Mouse (Mus musculus): ENCODE measurements around the gene Cep152.

Gene Cep152

GRCm38 (mm10) chr2:125626536-125626935 is 1.6 kb upstream of the Cep152 start:
- no peak for DNase-seq (ENCODE audit: low read depth in 1 of 2, low spot score in 2 of 2)

DNA sequence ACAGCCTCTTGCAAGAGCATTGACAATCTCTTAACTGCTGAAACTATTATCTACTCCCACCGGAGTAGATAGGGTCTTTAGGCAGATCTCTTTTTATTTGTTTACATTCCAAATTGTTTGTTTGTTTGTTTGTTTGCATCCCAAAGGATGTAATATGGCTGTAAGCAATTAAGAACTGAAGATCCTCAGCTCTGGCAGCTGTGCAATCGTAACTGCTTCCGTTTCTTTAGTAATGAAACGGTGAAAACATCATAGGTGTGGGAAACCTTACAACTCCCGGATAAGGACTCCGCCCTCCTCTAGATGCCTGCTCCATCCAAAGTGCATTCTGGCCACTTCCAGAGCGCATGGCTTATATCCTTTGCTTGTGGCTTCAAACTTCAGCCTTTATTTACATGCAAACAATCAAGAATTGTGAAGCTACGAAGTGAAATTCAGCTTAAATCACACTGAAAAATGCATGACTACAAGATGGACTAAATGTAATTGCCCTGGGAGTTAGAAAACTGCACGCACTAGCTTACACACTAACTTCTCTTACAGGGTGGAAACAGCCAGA is 707 bp downstream of the Cep152 start:
- no peak for DNase-seq (ENCODE audit: low read depth in 1 of 2, low spot score in 2 of 2)

DNA sequence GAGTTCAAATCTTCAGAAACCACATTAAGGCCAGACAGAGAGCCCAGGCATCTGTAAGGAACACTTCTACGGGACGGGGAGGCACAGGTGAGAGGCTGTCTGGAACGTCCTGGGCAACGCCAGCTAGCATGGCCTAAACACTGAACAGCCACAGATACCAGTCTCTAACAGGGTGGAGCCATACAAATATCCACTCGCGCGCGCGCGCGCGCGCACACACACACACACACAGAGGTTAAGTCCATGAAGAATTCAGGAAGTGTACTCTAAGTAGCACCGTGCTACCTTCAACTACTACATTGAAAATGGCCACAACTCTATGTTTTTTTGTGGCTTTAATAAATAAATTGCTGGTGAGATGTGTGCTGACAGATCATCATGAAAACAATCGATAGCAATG is 1.7 kb downstream of the Cep152 start:
- DNase-seq (ENCODE audit: low read depth in 1 of 2, low spot score in 2 of 2): no peak

DNA sequence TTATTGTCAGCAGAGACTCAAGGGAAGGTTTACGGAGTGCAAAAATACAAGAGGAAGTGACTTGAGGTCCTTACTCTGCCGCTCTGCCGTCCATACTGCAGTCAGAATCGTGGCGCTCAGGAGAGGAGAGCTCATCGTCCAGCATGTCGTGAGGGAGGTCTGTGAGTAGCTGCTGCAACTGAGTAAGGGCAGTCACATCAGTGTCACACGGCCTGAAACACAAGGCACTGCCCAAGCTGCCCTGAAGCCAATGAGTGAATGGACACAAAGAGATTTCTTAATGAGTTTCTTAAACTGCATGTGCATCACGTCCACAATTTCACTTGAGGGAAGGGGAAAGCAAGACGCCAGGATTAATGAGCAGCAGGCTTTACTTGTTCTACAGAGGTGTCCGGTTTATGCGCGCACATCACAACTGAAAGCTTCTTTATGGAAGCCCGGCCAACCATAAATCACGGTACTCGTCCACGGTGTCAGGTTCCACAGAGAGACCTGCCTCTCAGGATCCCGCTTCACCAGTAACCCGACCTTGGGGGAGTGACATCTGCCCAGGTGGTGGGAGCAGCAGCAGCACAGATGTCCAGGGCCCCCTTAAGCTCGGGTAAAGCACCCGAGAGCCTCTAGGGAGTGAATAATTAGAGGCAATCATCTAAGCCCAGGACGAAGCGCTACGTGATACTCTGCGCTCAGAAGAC is 4.6 kb downstream of the Cep152 start:
- no peak for DNase-seq (ENCODE audit: low read depth in 1 of 2, low spot score in 2 of 2)

GRCm38 (mm10) chr2:125615858-125616424 is 9.0 kb downstream of the Cep152 start:
- DNase-seq (ENCODE audit: low read depth in 1 of 2, low spot score in 2 of 2): no peak

GRCm38 (mm10) chr2:125615440-125615839 is 9.5 kb downstream of the Cep152 start:
- no peak for DNase-seq (ENCODE audit: low read depth in 1 of 2, low spot score in 2 of 2)

- DNase-seq (ENCODE audit: low read depth in 1 of 2, low spot score in 2 of 2): no peak
Measured at GRCm38 (mm10) chr2:125606220-125606845, 18.6 kb downstream of the Cep152 start.

DNA sequence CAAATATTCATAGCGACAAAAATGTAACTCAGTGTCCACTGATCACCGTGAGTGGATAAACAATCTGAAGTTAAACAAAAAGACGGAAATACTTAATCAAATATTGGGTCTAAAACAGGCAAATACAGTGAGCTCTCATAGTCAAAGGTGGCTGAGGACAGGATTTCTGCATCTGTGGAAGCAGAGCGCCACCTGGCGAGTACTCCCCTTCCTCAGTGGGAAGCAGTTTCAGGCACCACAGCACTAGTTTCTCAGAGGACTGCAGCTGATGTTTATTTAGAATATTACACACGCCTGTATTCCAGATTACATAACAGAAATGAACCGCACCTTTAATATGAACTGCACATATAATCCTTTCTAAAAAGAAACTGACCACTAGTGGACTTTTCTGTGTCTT is 20.3 kb downstream of the Cep152 start:
- no peak for DNase-seq (ENCODE audit: low read depth in 1 of 2, low spot score in 2 of 2)

DNA sequence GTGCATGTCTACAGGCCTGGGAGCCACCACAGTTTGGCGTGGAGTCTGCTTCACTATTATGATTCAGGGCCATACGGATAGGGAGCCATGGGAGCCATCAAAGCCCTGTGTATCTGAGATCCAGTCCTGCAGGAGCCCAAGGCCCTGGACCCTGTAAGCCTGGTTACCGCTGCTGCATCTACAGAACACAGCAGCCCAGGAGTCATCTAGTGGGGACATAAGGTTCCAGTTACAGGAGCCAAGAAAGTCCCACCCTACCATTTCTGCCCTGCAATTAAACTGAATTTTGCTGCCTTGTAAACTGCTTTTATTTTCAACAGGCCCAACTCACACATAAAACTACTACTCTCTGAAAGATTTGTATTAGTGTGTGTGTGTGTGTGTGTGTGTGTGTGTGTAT is 21.9 kb downstream of the Cep152 start:
- DNase-seq (ENCODE audit: low read depth in 1 of 2, low spot score in 2 of 2): no peak

GRCm38 (mm10) chr2:125598958-125599357 is 26.0 kb downstream of the Cep152 start:
- DNase-seq (ENCODE audit: low read depth in 1 of 2, low spot score in 2 of 2): no peak

- DNase-seq (ENCODE audit: low read depth in 1 of 2, low spot score in 2 of 2): no peak
Measured at GRCm38 (mm10) chr2:125598251-125598650, 26.7 kb downstream of the Cep152 start.

DNA sequence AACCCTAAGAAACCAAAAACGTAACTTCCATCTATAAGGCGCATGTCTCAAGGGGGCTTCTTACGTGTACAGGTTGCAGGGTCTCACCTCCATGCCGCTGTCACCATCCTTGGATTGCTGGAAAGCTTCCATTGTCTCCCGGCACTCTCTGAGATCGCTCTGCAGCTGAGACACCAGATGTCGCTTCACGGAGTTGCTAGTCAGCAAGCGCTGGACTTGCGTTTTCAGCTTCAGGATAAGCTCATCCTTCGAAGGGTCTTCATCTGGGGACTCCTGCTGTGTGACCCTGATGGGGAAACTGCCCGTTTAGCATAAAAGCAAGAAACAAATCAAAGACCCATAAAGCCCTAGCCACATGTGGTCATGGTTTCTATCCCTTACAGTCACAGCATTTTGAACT is 30.1 kb downstream of the Cep152 start:
- DNase-seq (ENCODE audit: low read depth in 1 of 2, low spot score in 2 of 2): no peak

DNA sequence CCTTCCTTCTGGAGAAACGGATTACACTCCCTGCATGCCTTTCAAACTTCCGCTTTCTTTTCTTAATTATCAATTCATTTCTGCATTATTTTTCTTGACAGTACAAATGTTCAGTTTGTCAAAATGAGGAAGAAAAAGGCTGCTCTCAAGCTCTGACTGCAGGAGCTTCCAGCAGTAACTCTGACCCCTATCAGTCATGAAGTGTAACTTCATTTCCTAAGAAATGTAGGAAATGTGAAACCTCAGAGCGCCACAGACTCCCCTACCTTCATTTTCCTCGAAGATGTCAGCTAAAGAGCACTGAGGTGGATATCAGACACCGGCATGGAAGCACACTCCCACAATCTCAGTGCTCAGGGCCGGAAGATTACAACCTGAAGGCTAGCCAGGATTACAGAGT is 30.8 kb downstream of the Cep152 start:
- no peak for DNase-seq (ENCODE audit: low read depth in 1 of 2, low spot score in 2 of 2)

- no peak for DNase-seq (ENCODE audit: low read depth in 1 of 2, low spot score in 2 of 2)
Measured at GRCm38 (mm10) chr2:125591895-125592294, 33.0 kb downstream of the Cep152 start.

- no peak for DNase-seq (ENCODE audit: low read depth in 1 of 2, low spot score in 2 of 2)
Measured at GRCm38 (mm10) chr2:125589287-125589686, 35.6 kb downstream of the Cep152 start.

- no peak for DNase-seq (ENCODE audit: low read depth in 1 of 2, low spot score in 2 of 2)
Measured at GRCm38 (mm10) chr2:125581081-125581480, 43.8 kb downstream of the Cep152 start.

DNA sequence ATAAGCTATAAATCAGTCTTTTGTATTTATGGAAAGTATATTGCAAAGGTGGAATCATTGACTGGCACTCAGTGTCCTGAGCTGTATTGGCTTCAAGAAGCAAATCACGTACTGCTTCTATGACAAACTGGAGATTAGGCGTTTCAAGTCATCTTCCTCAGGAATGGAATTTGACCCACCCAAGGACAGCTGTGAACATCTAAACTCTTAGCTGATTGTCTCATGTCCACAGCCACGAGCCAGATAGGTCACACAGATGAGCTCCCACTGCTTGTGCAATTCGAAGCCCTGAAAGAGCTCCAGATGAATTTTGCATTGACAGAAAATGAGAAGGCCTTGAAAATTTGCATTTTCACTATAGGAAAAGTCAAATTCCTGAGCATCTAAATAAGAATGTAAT is 47.2 kb downstream of the Cep152 start:
- no peak for DNase-seq (ENCODE audit: low read depth in 1 of 2, low spot score in 2 of 2)

DNA sequence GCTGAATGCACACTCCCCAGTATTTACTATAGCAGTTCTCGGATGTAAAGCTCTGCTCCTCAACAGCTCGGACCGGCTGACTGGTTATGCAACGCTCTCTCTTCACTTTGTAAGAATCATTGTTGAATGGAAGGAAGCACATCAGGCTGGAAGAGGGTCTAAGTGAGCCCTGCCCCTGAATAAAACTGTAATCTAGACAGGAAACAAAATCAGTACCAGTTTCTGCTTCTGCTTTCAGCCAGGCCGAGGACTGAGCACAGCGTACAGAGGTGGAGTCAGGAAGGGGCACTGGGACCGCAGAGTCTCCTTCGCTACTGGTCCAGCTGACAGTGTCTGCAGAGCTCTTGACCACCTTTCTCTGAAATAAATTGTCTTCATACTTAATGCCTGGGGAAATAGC is 48.4 kb downstream of the Cep152 start:
- no peak for DNase-seq (ENCODE audit: low read depth in 1 of 2, low spot score in 2 of 2)

- no peak for DNase-seq (ENCODE audit: low read depth in 1 of 2, low spot score in 2 of 2)
Measured at GRCm38 (mm10) chr2:125575766-125576165, 49.1 kb downstream of the Cep152 start.

- DNase-seq (ENCODE audit: low read depth in 1 of 2, low spot score in 2 of 2): no peak
Measured at GRCm38 (mm10) chr2:125563884-125564283, 61.0 kb downstream of the Cep152 start.

DNA sequence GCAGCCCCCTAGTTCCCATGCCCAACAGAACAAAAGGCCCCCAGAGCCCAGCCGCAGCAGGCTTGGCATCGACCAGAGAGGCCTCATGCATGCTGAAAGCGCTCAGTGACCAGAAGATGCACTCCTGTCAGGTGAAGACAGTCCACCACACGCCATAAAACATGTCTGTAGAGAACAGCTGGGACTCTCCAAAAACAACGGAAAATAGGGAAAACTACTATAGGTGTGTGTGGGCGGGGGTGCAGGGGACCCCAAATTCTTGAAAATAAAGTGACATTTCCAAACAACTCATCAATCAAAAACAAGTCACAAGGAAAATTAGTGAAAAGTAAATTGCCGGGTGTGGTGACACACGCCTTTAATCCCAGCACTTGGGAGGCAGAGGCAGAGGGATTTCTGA is 62.5 kb downstream of the Cep152 start:
- DNase-seq (ENCODE audit: low read depth in 1 of 2, low spot score in 2 of 2): no peak

DNA sequence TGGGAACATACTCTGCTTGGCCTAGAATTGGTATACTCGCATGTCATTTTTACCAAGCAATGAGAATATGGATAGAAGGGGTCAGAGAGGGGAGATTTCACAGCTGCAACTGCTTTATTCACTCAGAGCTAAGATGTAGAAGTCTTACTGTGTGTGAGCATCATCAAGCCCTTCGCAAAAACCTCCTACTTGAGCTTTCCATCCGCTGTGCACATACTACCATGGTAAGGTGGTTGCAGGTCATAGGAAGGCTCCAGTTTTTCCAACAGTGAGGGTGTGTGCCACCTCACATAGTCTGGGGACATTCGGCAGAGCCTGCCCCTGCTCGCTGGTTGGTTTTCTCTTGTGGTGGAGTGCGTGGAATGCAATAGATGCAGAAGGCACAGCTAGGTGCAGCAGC is 64.9 kb downstream of the Cep152 start:
- DNase-seq (ENCODE audit: low read depth in 1 of 2, low spot score in 2 of 2): no peak

Measured in monocyte, adult 2 months (primary cell).